ENCODE assay signal across 12 mouse cellular contexts in the genomic region with DNA sequence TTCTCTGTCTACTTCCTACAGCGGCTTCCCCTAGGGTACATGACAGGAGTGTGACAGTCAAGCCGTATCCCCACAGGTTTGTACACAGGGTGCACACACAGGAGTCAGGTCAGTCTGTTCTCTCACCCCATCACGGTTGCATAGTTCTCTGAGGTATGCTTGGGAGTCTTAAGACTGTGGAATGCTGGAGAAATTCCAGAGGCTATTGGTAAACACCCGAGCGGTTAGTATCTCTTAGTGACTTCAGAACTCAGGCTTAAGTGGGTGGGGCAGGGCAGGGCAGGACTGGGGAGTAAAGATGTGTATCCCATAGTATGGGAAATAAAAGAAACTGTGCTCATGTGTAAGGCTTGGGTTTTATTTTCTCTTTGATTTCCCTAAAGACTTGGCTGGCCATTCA. TPM values are rescaled to one million over a fixed set of nuclear protein-coding genes. Genes with fewer than 3 reads are reported as not detected.
DNase-seq lines count a peak whose midpoint lies in the region; ATAC-seq and TF ChIP-seq lines count a peak whose summit lies in the region.
"Had no signal": no experiment of that assay in that cellular context is flagged by ENCODE, and none has a peak within 500 bp of the region (broad histone marks: within the 10 kb centered on the region; RNA-seq: fewer than 3 reads in every experiment).

No protein-coding gene starts in this region.

- ATAC-seq in intestine, embryonic 14.5 days (replicated peaks; ENCODE audit: low FRiP score, low TSS enrichment, low read depth) = peak; percentile 49; the same call in 1 of the 2 replicates
- no peak for ATAC-seq in intestine, postnatal 0 days
- no peak; the same call in 1 of the 2 replicates for ATAC-seq in limb, embryonic 15.5 days (ENCODE audit: insufficient number of reproducible peaks, low FRiP score, low TSS enrichment, low read depth)

- no peak overlapping the region for H3K27ac ChIP-seq in intestine, embryonic 14.5 days (ENCODE audit: low read depth)
- H3K27ac ChIP-seq in intestine, postnatal 0 days (ENCODE audit: low read depth, low read length) = no peak overlapping the region
- no peak overlapping the region for H3K27ac ChIP-seq in testis, adult 2 months (ENCODE audit: control insufficient read depth, insufficient read depth, low read depth, low read length)
- peak overlapping the region; percentile 33; the same call in 1 of the 2 replicates for H3K27ac ChIP-seq in limb, embryonic 15.5 days
- no peak overlapping the region for H3K27ac ChIP-seq in midbrain, embryonic 10.5 days (replicated peaks)
- H3K27ac ChIP-seq: hindbrain, embryonic 13.5 days had no signal

- no peaks in the 10 kb centered on the region for H3K27me3 ChIP-seq in intestine, embryonic 14.5 days (replicated peaks; ENCODE audit: control insufficient read depth, insufficient read depth, low read length)
- no peaks in the 10 kb centered on the region for H3K27me3 ChIP-seq in intestine, postnatal 0 days (replicated peaks; ENCODE audit: control insufficient read depth, insufficient read depth, low read length)
- H3K27me3 ChIP-seq in testis, adult 2 months (ENCODE audit: control insufficient read depth, insufficient read depth, low read length) = no peaks in the 10 kb centered on the region
- H3K27me3 ChIP-seq in limb, embryonic 15.5 days = no peaks in the 10 kb centered on the region
- no peaks in the 10 kb centered on the region for H3K27me3 ChIP-seq in midbrain, embryonic 10.5 days (ENCODE audit: low read depth, poor library complexity, severe bottlenecking)
- H3K27me3 ChIP-seq: hindbrain, embryonic 13.5 days had no signal

- H3K4me2 ChIP-seq in intestine, embryonic 14.5 days (ENCODE audit: low read length) = no peak overlapping the region
- H3K4me2 ChIP-seq in intestine, postnatal 0 days (replicated peaks; ENCODE audit: low read depth) = no peak overlapping the region
- H3K4me2 ChIP-seq in limb, embryonic 15.5 days = no peak overlapping the region
- H3K4me2 ChIP-seq: hindbrain, embryonic 13.5 days had no signal

- no peak for TF ChIP-seq CTCF in intestine, postnatal 0 days (IDR thresholded peaks at IDR 0.05; ENCODE audit: low read depth)
- TF ChIP-seq CTCF in testis, adult 2 months (IDR thresholded peaks at IDR 0.05; ENCODE audit: control insufficient read depth, insufficient read depth, insufficient replicate concordance, low read depth, low read length) = no peak

- no peak overlapping the region for H3K4me3 ChIP-seq in intestine, embryonic 14.5 days (ENCODE audit: low read depth, low read length)
- no peak overlapping the region for H3K4me3 ChIP-seq in intestine, postnatal 0 days (ENCODE audit: low read depth, low read length)
- peak overlapping the region; percentile 75 for H3K4me3 ChIP-seq in testis, adult 2 months (ENCODE audit: control insufficient read depth, low read depth, low read length)
- H3K4me3 ChIP-seq in limb, embryonic 15.5 days = no peak overlapping the region
- H3K4me3 ChIP-seq in midbrain, embryonic 10.5 days = no peak overlapping the region
- H3K4me3 ChIP-seq: hindbrain, embryonic 13.5 days had no signal

- no peaks in the 10 kb centered on the region for H3K9me3 ChIP-seq in intestine, embryonic 14.5 days (ENCODE audit: control insufficient read depth, low read length)
- no peaks in the 10 kb centered on the region for H3K9me3 ChIP-seq in intestine, postnatal 0 days (ENCODE audit: control insufficient read depth)
- H3K9me3 ChIP-seq in limb, embryonic 15.5 days = no peaks in the 10 kb centered on the region
- no peaks in the 10 kb centered on the region for H3K9me3 ChIP-seq in midbrain, embryonic 10.5 days (replicated peaks)
- H3K9me3 ChIP-seq: hindbrain, embryonic 13.5 days had no signal

- WGBS in intestine, embryonic 14.5 days = 23% methylated on average over 5 of the region's 5 CpGs
- WGBS in intestine, postnatal 0 days = 19% methylated on average over 5 of the region's 5 CpGs
- 38% methylated on average over 5 of the region's 5 CpGs for WGBS in limb, embryonic 15.5 days
- 31% methylated on average over 5 of the region's 5 CpGs for WGBS in midbrain, embryonic 10.5 days

- no peak overlapping the region for H3K9ac ChIP-seq in intestine, embryonic 14.5 days (ENCODE audit: low read length)
- H3K9ac ChIP-seq in intestine, postnatal 0 days (ENCODE audit: low read depth, low read length) = no peak overlapping the region
- H3K9ac ChIP-seq in limb, embryonic 15.5 days = no peak overlapping the region
- H3K9ac ChIP-seq: hindbrain, embryonic 13.5 days had no signal

- peaks cover 21% of the 10 kb centered on the region for H3K4me1 ChIP-seq in intestine, embryonic 14.5 days (replicated peaks; ENCODE audit: control insufficient read depth, insufficient read depth, low read length)
- peaks cover 4% of the 10 kb centered on the region; the same call in 1 of the 2 replicates for H3K4me1 ChIP-seq in intestine, postnatal 0 days (replicated peaks; ENCODE audit: control insufficient read depth, insufficient read depth, low read length)
- 0 out of 2 replicates have a peak, but pooled peaks cover 2% of the 10 kb centered on the region for H3K4me1 ChIP-seq in testis, adult 2 months (ENCODE audit: control insufficient read depth, insufficient read depth, low read length)
- H3K4me1 ChIP-seq in limb, embryonic 15.5 days = peaks cover 52% of the 10 kb centered on the region
- peaks cover 30% of the 10 kb centered on the region for H3K4me1 ChIP-seq in midbrain, embryonic 10.5 days

- no peak for DNase-seq in intestine, embryonic 14.5 days (ENCODE audit: low spot score)
- DNase-seq in testis, postnatal 14 days (ENCODE audit: low spot score) = no peak
- DNase-seq in thymus, postnatal 14 days = no peak
- DNase-seq in midbrain, embryonic 10.5 days (ENCODE audit: low spot score) = no peak
- no peak for DNase-seq in urinary bladder, postnatal 14 days (ENCODE audit: low spot score)
- DNase-seq: cerebellum, adult 9-10 months; heart, adult 11 months; right cerebral cortex, postnatal 25 days had no signal

- TF ChIP-seq POLR2A in testis, adult 2 months (IDR thresholded peaks at IDR 0.05; ENCODE audit: control insufficient read depth, low read depth, low read length) = no peak

- no peaks in the 10 kb centered on the region for H3K36me3 ChIP-seq in intestine, embryonic 14.5 days (ENCODE audit: control insufficient read depth, insufficient read depth, low read length)
- H3K36me3 ChIP-seq in intestine, postnatal 0 days (ENCODE audit: control insufficient read depth, insufficient read depth) = no peaks in the 10 kb centered on the region
- H3K36me3 ChIP-seq in testis, adult 2 months (ENCODE audit: control insufficient read depth, insufficient read depth, low read length) = no peaks in the 10 kb centered on the region
- H3K36me3 ChIP-seq in limb, embryonic 15.5 days = no peaks in the 10 kb centered on the region
- no peaks in the 10 kb centered on the region for H3K36me3 ChIP-seq in midbrain, embryonic 10.5 days
- H3K36me3 ChIP-seq: hindbrain, embryonic 13.5 days had no signal

RNA-seq across cellular contexts. Expression of gene Ptpn14, which starts 50.3 kb away (rescaled TPM):
- 7.9 and 9.1 TPM in 2 replicates for polyA plus RNA-seq in intestine, embryonic 14.5 days (2014; fragmentation: Nextera tagmentation; extraction: Ambion mirVana)
- 1.5 and 1.9 TPM in 2 replicates for polyA plus RNA-seq in intestine, postnatal 0 days (2015; fragmentation: Nextera tagmentation; extraction: Ambion mirVana)
- 3.3 and 3.9 TPM in 2 replicates for polyA plus RNA-seq in testis, adult 2 months (2012; rRNA removed)
- polyA plus RNA-seq in limb, embryonic 15.5 days (2015; fragmentation: Nextera tagmentation; extraction: Ambion mirVana) = 11.8 and 12.9 TPM in 2 replicates
- 4.5 and 4.6 TPM in 2 replicates for polyA plus RNA-seq in midbrain, embryonic 10.5 days (2016; fragmentation: Nextera tagmentation; extraction: Ambion mirVana)
